Mouse (Mus musculus) gastrocnemius, postnatal 25 days (tissue): ENCODE measurements around the gene Olfml1. TPM values are rescaled to one million over a fixed set of nuclear protein-coding genes. Genes with fewer than 3 reads are reported as not detected.
A peak's percentile ranks its signal among the peaks of the same experiment; 100 is the strongest.

ENCODE experiments used
- DNase-seq: peaks from one replicate; pipeline ENCODE4 v3.0.0; 2022
- total RNA-seq, 2 experiments: library from RNA; stranded (reverse); gene quantifications; 1 replicate in 1 of 2; 2 replicates in 1 of 2; pipeline ENCODE4 v1.2.3; 2021

Gene Olfml1
- total RNA-seq, 2 experiments from 2014 or later, result 2.0 to 4.7 TPM

- peak; percentile 90 for DNase-seq
These were observed 27.7 kb downstream of the Olfml1 start, which contains the start of gene Ppfibp2 for GRCm38 (mm10) chr7:107594857-107595402. Gene Ppfibp2 (plus strand): TSS chr7:107595207.

- DNase-seq, result no peak
These were observed 28.2 kb downstream of the Olfml1 start for GRCm38 (mm10) chr7:107595426-107595825.

GRCm38 (mm10) chr7:107596753-107597152, 29.5 kb downstream of the Olfml1 start:
- no peak for DNase-seq

GRCm38 (mm10) chr7:107597956-107598355, 30.7 kb downstream of the Olfml1 start:
- no peak for DNase-seq

GRCm38 (mm10) chr7:107600651-107601050, 33.4 kb downstream of the Olfml1 start:
- DNase-seq, result no peak

GRCm38 (mm10) chr7:107602505-107602904, 35.3 kb downstream of the Olfml1 start:
- DNase-seq, result no peak

- DNase-seq, result no peak
These were observed 35.7 kb downstream of the Olfml1 start for GRCm38 (mm10) chr7:107602913-107603312.

GRCm38 (mm10) chr7:107607766-107608165, 40.5 kb downstream of the Olfml1 start:
- no peak for DNase-seq

GRCm38 (mm10) chr7:107609622-107610255, 42.5 kb downstream of the Olfml1 start:
- DNase-seq, result no peak

GRCm38 (mm10) chr7:107610880-107611279, 43.6 kb downstream of the Olfml1 start:
- DNase-seq, result no peak

GRCm38 (mm10) chr7:107618028-107618992, 51.1 kb downstream of the Olfml1 start:
- DNase-seq, result no peak

- DNase-seq, result peak; percentile 36
These were observed 52.0 kb downstream of the Olfml1 start for GRCm38 (mm10) chr7:107619225-107619624.

- DNase-seq, result no peak
These were observed 52.9 kb downstream of the Olfml1 start for GRCm38 (mm10) chr7:107620137-107620536.

GRCm38 (mm10) chr7:107624432-107624831, 57.2 kb downstream of the Olfml1 start:
- DNase-seq, result no peak

- DNase-seq, result no peak
These were observed 57.8 kb downstream of the Olfml1 start, which contains the start of gene 5330417H12Rik for GRCm38 (mm10) chr7:107625061-107625460. Gene 5330417H12Rik (minus strand): TSS chr7:107625161.

GRCm38 (mm10) chr7:107625781-107626180, 58.5 kb downstream of the Olfml1 start:
- DNase-seq, result no peak

- no peak for DNase-seq
These were observed 61.1 kb downstream of the Olfml1 start for GRCm38 (mm10) chr7:107628383-107628782.

GRCm38 (mm10) chr7:107633201-107633600, 66.0 kb downstream of the Olfml1 start:
- DNase-seq, result no peak

- no peak for DNase-seq
These were observed 70.2 kb downstream of the Olfml1 start for GRCm38 (mm10) chr7:107637398-107637797.

GRCm38 (mm10) chr7:107638026-107638425, 70.8 kb downstream of the Olfml1 start:
- DNase-seq, result no peak
